Mouse (Mus musculus): ENCODE measurements around the gene Sp140. TPM values are rescaled to one million over a fixed set of nuclear protein-coding genes. Genes with fewer than 3 reads are reported as not detected.
"Not testable (repeated sequence)": the region's sequence is repeated elsewhere in the genome, so short reads cannot be mapped to it uniquely, and the experiment has no call there.

The Sp140 gene
- polyA plus RNA-seq, 1 experiment from 2014 or later: 0.67 TPM

- 96% methylated on average over 1 of the region's 2 CpGs for WGBS
- not testable (repeated sequence) for H3K4me3 ChIP-seq (replicated peaks; ENCODE audit: low read length); DNase-seq (ENCODE audit: low spot score); H3K9ac ChIP-seq; H3K4me1 ChIP-seq (replicated peaks; ENCODE audit: control insufficient read depth, insufficient read depth, low read length); ATAC-seq (ENCODE audit: low FRiP score); H3K27ac ChIP-seq; H3K9me3 ChIP-seq (ENCODE audit: control insufficient read depth, low read length); H3K4me2 ChIP-seq (replicated peaks); H3K36me3 ChIP-seq (replicated peaks; ENCODE audit: control insufficient read depth, insufficient read depth); H3K27me3 ChIP-seq (ENCODE audit: control insufficient read depth, insufficient read depth, low read length)
Observed at GRCm38 (mm10) chr1:85588697-85589096, 11.5 kb upstream of the Sp140 start.

DNA sequence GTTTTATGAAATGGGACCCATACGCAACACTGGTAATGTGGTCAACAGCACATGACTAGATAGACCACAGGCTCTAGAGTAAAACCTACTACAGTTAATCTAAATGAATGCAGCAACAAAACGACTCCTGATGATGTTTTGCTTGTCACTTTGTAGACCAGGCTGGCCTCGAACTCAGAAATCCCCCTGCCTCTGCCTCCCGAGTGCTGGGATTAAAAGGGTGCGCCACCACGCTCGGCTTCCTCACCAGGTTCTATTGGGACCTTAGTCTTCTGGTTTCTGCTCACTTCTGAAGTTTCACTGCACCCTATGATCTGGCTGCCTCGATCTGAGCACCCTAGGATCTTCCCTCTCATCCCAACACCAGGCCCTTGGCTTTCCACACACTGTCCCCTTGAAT is 7.7 kb upstream of the Sp140 start:
- H3K9ac ChIP-seq; H3K27ac ChIP-seq; H3K36me3 ChIP-seq (replicated peaks; ENCODE audit: control insufficient read depth, insufficient read depth); H3K4me2 ChIP-seq (replicated peaks); DNase-seq (ENCODE audit: low spot score); H3K4me3 ChIP-seq (replicated peaks; ENCODE audit: low read length); ATAC-seq (ENCODE audit: low FRiP score); H3K4me1 ChIP-seq (replicated peaks; ENCODE audit: control insufficient read depth, insufficient read depth, low read length); H3K27me3 ChIP-seq (ENCODE audit: control insufficient read depth, insufficient read depth, low read length); H3K9me3 ChIP-seq (ENCODE audit: control insufficient read depth, low read length): not testable (repeated sequence)
- WGBS: 88% methylated on average over 8 of the region's 8 CpGs

DNA sequence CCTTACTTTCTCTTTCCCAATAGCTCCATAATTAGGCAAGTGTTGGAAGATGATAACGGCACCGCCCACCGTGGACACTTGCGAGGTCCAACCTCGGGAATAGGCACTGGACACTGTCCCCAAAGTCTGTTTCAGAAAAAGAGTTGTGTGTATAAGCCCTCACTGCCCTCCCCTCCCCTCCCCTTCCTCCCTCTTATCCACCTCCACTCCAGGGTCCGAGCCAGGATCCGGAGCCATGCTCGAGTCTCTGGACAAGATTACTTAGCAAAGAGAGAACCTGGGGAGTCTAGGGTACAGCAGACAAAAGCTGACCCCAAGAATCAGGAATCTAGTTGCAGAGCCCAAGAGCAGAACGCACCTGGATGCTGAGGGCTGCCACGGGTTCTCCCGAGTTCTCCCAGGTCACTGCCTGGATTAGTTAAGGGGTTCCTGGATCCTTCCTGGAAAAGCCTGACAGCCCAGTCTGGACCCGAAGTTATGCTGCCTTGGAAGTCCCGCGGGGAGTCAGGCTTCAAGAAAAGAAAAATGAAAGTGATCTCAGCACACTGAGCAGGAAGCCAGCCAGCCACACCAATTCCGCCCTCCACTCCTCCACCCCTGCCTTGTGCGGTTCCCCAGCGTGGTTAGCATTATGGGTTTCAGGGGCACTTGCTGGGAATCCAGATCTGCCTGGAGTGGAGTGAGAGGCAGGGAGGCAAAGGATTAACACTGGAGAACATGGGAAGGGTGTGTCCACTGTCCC is 1.7 kb upstream of the Sp140 start, which contains the start of gene Sp110:
TSS of gene Sp110 (minus strand) at position 547 of the 742 bp plus-strand sequence.
- H3K27ac ChIP-seq; H3K9me3 ChIP-seq (ENCODE audit: control insufficient read depth, low read length); H3K4me2 ChIP-seq (replicated peaks); H3K4me3 ChIP-seq (replicated peaks; ENCODE audit: low read length); H3K27me3 ChIP-seq (ENCODE audit: control insufficient read depth, insufficient read depth, low read length); H3K4me1 ChIP-seq (replicated peaks; ENCODE audit: control insufficient read depth, insufficient read depth, low read length); ATAC-seq (ENCODE audit: low FRiP score); H3K9ac ChIP-seq; H3K36me3 ChIP-seq (replicated peaks; ENCODE audit: control insufficient read depth, insufficient read depth); DNase-seq (ENCODE audit: low spot score): not testable (repeated sequence)
- 74% methylated on average over 14 of the region's 17 CpGs for WGBS

- H3K4me2 ChIP-seq (replicated peaks); H3K4me1 ChIP-seq (replicated peaks; ENCODE audit: control insufficient read depth, insufficient read depth, low read length); ATAC-seq (ENCODE audit: low FRiP score); H3K4me3 ChIP-seq (replicated peaks; ENCODE audit: low read length); H3K36me3 ChIP-seq (replicated peaks; ENCODE audit: control insufficient read depth, insufficient read depth); H3K9me3 ChIP-seq (ENCODE audit: control insufficient read depth, low read length); H3K27me3 ChIP-seq (ENCODE audit: control insufficient read depth, insufficient read depth, low read length); DNase-seq (ENCODE audit: low spot score); H3K27ac ChIP-seq; H3K9ac ChIP-seq: not testable (repeated sequence)
- 68% methylated on average over 4 of the region's 4 CpGs for WGBS
Observed at GRCm38 (mm10) chr1:85600794-85601193, 616 bp downstream of the Sp140 start.

- not testable (repeated sequence) for DNase-seq (ENCODE audit: low spot score); ATAC-seq (ENCODE audit: low FRiP score)
Observed at GRCm38 (mm10) chr1:85604341-85604740, 4.2 kb downstream of the Sp140 start.

DNA sequence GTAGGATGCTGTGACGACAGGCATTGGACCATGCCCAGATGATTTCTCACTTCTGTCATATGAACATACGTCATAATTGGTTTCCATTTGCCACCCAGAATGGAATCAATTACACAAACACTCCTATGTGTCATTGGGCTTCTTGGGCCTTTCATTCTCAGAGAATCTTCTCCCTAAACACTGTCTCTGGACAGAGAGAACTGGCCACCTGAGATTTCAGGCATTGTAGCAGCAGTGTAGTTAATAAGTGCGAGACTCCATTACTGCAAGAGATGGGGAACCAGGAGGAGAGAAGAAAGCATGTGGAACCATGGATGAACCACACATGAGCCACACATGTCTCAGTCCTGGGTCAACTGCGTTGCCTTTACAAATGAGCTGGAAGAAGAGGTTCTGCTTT is 8.2 kb downstream of the Sp140 start:
- not testable (repeated sequence) for H3K36me3 ChIP-seq (replicated peaks; ENCODE audit: control insufficient read depth, insufficient read depth); H3K27me3 ChIP-seq (ENCODE audit: control insufficient read depth, insufficient read depth, low read length); H3K4me1 ChIP-seq (replicated peaks; ENCODE audit: control insufficient read depth, insufficient read depth, low read length); H3K4me3 ChIP-seq (replicated peaks; ENCODE audit: low read length); DNase-seq (ENCODE audit: low spot score); H3K4me2 ChIP-seq (replicated peaks); H3K9ac ChIP-seq; H3K9me3 ChIP-seq (ENCODE audit: control insufficient read depth, low read length); ATAC-seq (ENCODE audit: low FRiP score); H3K27ac ChIP-seq
- WGBS: 74% methylated on average over 3 of the region's 4 CpGs

More at GRCm38 (mm10) chr1:85604341-85604740, 4.2 kb downstream of the Sp140 start:
- not testable (repeated sequence) for H3K9ac ChIP-seq; H3K4me2 ChIP-seq (replicated peaks); H3K9me3 ChIP-seq (ENCODE audit: control insufficient read depth, low read length); H3K36me3 ChIP-seq (replicated peaks; ENCODE audit: control insufficient read depth, insufficient read depth); H3K27me3 ChIP-seq (ENCODE audit: control insufficient read depth, insufficient read depth, low read length); H3K4me3 ChIP-seq (replicated peaks; ENCODE audit: low read length); H3K4me1 ChIP-seq (replicated peaks; ENCODE audit: control insufficient read depth, insufficient read depth, low read length); H3K27ac ChIP-seq
- no CpG with 5 or more reads among the region's 1 CpGs for WGBS

GRCm38 (mm10) chr1:85610581-85610980 is 10.4 kb downstream of the Sp140 start:
- not testable (repeated sequence) for H3K9me3 ChIP-seq (ENCODE audit: control insufficient read depth, low read length); DNase-seq (ENCODE audit: low spot score); H3K36me3 ChIP-seq (replicated peaks; ENCODE audit: control insufficient read depth, insufficient read depth); H3K27ac ChIP-seq; H3K4me2 ChIP-seq (replicated peaks); H3K4me3 ChIP-seq (replicated peaks; ENCODE audit: low read length); H3K27me3 ChIP-seq (ENCODE audit: control insufficient read depth, insufficient read depth, low read length); H3K9ac ChIP-seq; H3K4me1 ChIP-seq (replicated peaks; ENCODE audit: control insufficient read depth, insufficient read depth, low read length); ATAC-seq (ENCODE audit: low FRiP score)
- WGBS: no CpG with 5 or more reads among the region's 4 CpGs

DNA sequence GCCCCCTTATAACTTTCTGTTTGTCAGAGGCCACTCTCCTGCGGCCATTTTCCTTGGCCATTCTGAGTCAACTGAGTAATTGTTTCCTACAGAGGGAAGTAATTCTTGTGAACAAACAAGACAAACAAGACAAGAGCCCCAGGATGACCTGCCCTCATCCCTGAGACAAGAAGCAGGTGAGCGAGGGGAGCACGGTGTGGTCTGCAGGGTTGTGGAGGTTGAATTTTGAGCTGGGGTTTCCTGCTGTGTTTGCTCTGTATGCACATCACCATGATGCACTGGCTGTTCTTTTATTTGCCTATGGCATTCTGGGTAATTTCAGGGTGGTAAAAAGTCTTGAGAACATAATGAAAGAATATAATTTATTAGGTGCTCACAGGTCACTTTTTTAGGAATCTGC is 14.9 kb downstream of the Sp140 start:
- H3K4me3 ChIP-seq (replicated peaks; ENCODE audit: low read length); DNase-seq (ENCODE audit: low spot score); H3K9me3 ChIP-seq (ENCODE audit: control insufficient read depth, low read length); H3K4me2 ChIP-seq (replicated peaks); H3K36me3 ChIP-seq (replicated peaks; ENCODE audit: control insufficient read depth, insufficient read depth); H3K9ac ChIP-seq; H3K4me1 ChIP-seq (replicated peaks; ENCODE audit: control insufficient read depth, insufficient read depth, low read length); H3K27me3 ChIP-seq (ENCODE audit: control insufficient read depth, insufficient read depth, low read length); H3K27ac ChIP-seq; ATAC-seq (ENCODE audit: low FRiP score): not testable (repeated sequence)
- WGBS: 93% methylated on average over 3 of the region's 3 CpGs

- not testable (repeated sequence) for H3K9ac ChIP-seq; H3K4me3 ChIP-seq (replicated peaks; ENCODE audit: low read length); H3K27me3 ChIP-seq (ENCODE audit: control insufficient read depth, insufficient read depth, low read length); H3K4me2 ChIP-seq (replicated peaks); H3K36me3 ChIP-seq (replicated peaks; ENCODE audit: control insufficient read depth, insufficient read depth); DNase-seq (ENCODE audit: low spot score); H3K4me1 ChIP-seq (replicated peaks; ENCODE audit: control insufficient read depth, insufficient read depth, low read length); H3K27ac ChIP-seq; H3K9me3 ChIP-seq (ENCODE audit: control insufficient read depth, low read length); ATAC-seq (ENCODE audit: low FRiP score)
- WGBS: 63% methylated on average over 3 of the region's 3 CpGs
Observed at GRCm38 (mm10) chr1:85615819-85616218, 15.6 kb downstream of the Sp140 start.

GRCm38 (mm10) chr1:85617161-85617560 is 17.0 kb downstream of the Sp140 start:
- H3K4me2 ChIP-seq (replicated peaks); H3K36me3 ChIP-seq (replicated peaks; ENCODE audit: control insufficient read depth, insufficient read depth); H3K27me3 ChIP-seq (ENCODE audit: control insufficient read depth, insufficient read depth, low read length); ATAC-seq (ENCODE audit: low FRiP score); DNase-seq (ENCODE audit: low spot score); H3K9ac ChIP-seq; H3K27ac ChIP-seq; H3K4me1 ChIP-seq (replicated peaks; ENCODE audit: control insufficient read depth, insufficient read depth, low read length); H3K9me3 ChIP-seq (ENCODE audit: control insufficient read depth, low read length); H3K4me3 ChIP-seq (replicated peaks; ENCODE audit: low read length): not testable (repeated sequence)
- WGBS: 74% methylated on average over 4 of the region's 5 CpGs
